In genomic region chr4:119300761-119301160, GRCm38 (mm10) we compare ENCODE assay signal across 30 mouse cellular contexts. TPM values are rescaled to one million over a fixed set of nuclear protein-coding genes. Genes with fewer than 3 reads are reported as not detected.
"Had no signal": no experiment of that assay in that cellular context is flagged by ENCODE, and none has a peak within 500 bp of the region (broad histone marks: within the 10 kb centered on the region; RNA-seq: fewer than 3 reads in every experiment).

No protein-coding gene starts in this region.

- H3K9me3 ChIP-seq: heart, embryonic 13.5 days; heart, embryonic 15.5 days; hindbrain, embryonic 13.5 days; hindbrain, embryonic 15.5 days; limb, embryonic 10.5 days; limb, embryonic 12.5 days; liver, embryonic 13.5 days; liver, embryonic 15.5 days had no signal

- H3K9ac ChIP-seq: heart, embryonic 13.5 days; heart, embryonic 15.5 days; hindbrain, embryonic 13.5 days; hindbrain, embryonic 15.5 days; limb, embryonic 12.5 days; liver, embryonic 13.5 days; liver, embryonic 15.5 days; liver, postnatal 0 days had no signal

- DNase-seq: gastrocnemius, adult 2 months; gastrocnemius, postnatal 14 days; gastrocnemius, postnatal 36 days; heart, adult 11 months; heart, adult 2 months; heart, postnatal 14 days; heart, postnatal 36 days; kidney, adult 18-20 months; kidney, adult 8-10 months; kidney, postnatal 10 days; kidney, postnatal 25 days; kidney, postnatal 4 days; liver; liver, embryonic 13.5 days; liver, postnatal 0 days had no signal

- H3K4me3 ChIP-seq: gastrocnemius, adult 2 months; heart, adult 2 months; heart, embryonic 13.5 days; heart, embryonic 15.5 days; hindbrain, embryonic 13.5 days; hindbrain, embryonic 15.5 days; layer of hippocampus, adult 2 months; left cerebral cortex, adult 2 months; limb, embryonic 10.5 days; limb, embryonic 12.5 days; liver, embryonic 13.5 days; liver, embryonic 15.5 days had no signal

- H3K27me3 ChIP-seq: heart, embryonic 13.5 days; heart, embryonic 15.5 days; hindbrain, embryonic 13.5 days; hindbrain, embryonic 15.5 days; limb, embryonic 12.5 days; liver, embryonic 13.5 days; liver, embryonic 15.5 days had no signal

- H3K4me1 ChIP-seq: heart, embryonic 13.5 days; heart, embryonic 15.5 days; limb, embryonic 12.5 days; liver, embryonic 15.5 days had no signal

- H3K36me3 ChIP-seq: heart, embryonic 15.5 days; hindbrain, embryonic 13.5 days; hindbrain, embryonic 15.5 days had no signal

- ATAC-seq: hindbrain, postnatal 0 days; liver, postnatal 0 days had no signal

- H3K4me2 ChIP-seq: heart, embryonic 11.5 days; heart, embryonic 13.5 days; heart, embryonic 15.5 days; hindbrain, embryonic 13.5 days; hindbrain, embryonic 15.5 days; limb, embryonic 12.5 days; liver, embryonic 11.5 days; liver, embryonic 13.5 days; liver, embryonic 15.5 days had no signal

- H3K27ac ChIP-seq: gastrocnemius, adult 2 months; heart, adult 2 months; heart, embryonic 13.5 days; heart, embryonic 15.5 days; hindbrain, embryonic 13.5 days; hindbrain, embryonic 15.5 days; hindbrain, postnatal 0 days; layer of hippocampus, adult 2 months; left cerebral cortex, adult 2 months; limb, embryonic 10.5 days; limb, embryonic 12.5 days; liver, embryonic 13.5 days; liver, embryonic 15.5 days had no signal

RNA-seq across cellular contexts. Expression of gene Cldn19, which starts 45.5 kb away (rescaled TPM):
- total RNA-seq: heart, adult 2 months; heart, postnatal 36 days; hematopoietic stem cell, adult 5-6 weeks had no signal
- polyA plus RNA-seq: heart, embryonic 11.5 days; heart, embryonic 13.5 days; heart, embryonic 15.5 days; heart, postnatal 0 days; intestine, embryonic 14.5 days; limb, embryonic 10.5 days; liver, embryonic 11.5 days; liver, embryonic 13.5 days; liver, embryonic 15.5 days; liver, postnatal 0 days had no signal
